10 mouse cellular contexts compared by ENCODE assay signal in the genomic region with DNA sequence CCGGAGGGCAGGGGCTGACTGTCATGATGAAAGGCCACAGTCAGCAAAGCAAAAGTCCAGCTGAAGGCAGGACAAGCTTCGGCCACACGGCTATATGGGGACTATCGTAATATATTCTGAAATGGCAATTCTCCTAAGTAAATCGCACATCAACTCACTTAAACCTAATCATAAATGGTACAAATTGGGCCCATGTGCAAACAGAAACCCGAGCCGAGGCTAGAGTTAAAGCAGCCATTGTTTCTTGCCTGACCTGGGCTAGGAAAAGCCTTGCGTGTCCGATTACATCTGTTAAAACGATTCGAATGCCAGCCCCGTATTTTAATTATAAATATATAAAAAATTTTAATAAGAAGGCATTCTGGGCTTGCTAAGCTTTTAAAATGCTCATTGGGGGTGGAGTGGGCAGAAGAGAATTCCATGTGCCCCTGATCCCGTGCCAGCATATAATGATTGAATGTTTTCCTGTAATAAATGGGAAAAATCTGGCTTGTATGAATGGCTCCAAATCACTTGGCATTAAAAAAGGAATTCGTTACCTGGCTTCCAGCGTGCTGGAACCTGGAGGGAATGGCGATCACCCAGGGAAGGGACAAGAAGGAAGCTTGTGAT.
DNase-seq lines count a peak whose midpoint lies in the region; ATAC-seq lines count a peak whose summit lies in the region.
"Had no signal": no experiment of that assay in that cellular context is flagged by ENCODE, and none has a peak within 500 bp of the region (broad histone marks: within the 10 kb centered on the region; RNA-seq: fewer than 3 reads in every experiment).

No protein-coding gene starts in this region.

- DNase-seq in kidney, postnatal 14 days = no peak
- peak; percentile 31 for DNase-seq in midbrain, embryonic 14.5 days
- DNase-seq in adrenal gland, postnatal 4 days (ENCODE audit: low spot score in 2 of 2) = no peak
- no peak for DNase-seq in right cerebral cortex, adult 18-20 months
- DNase-seq: lung, postnatal 14 days; thymus, adult 2 months had no signal

- no peaks in the 10 kb centered on the region for H3K36me3 ChIP-seq in kidney, embryonic 14.5 days (ENCODE audit: control insufficient read depth, insufficient read depth, low read length)
- H3K36me3 ChIP-seq in embryonic facial prominence, embryonic 12.5 days = no peaks in the 10 kb centered on the region
- H3K36me3 ChIP-seq in hindbrain, embryonic 16.5 days (ENCODE audit: control insufficient read depth, insufficient read depth, low read length) = no peaks in the 10 kb centered on the region
- no peaks in the 10 kb centered on the region for H3K36me3 ChIP-seq in midbrain, embryonic 14.5 days (ENCODE audit: control insufficient read depth, insufficient read depth, low read length)

- H3K9ac ChIP-seq in kidney, embryonic 14.5 days (ENCODE audit: low read depth, low read length) = no peak overlapping the region
- H3K9ac ChIP-seq in embryonic facial prominence, embryonic 12.5 days = no peak overlapping the region
- H3K9ac ChIP-seq in hindbrain, embryonic 16.5 days (ENCODE audit: low read depth, low read length) = no peak overlapping the region
- peak overlapping the region; percentile 20; the same call in 1 of the 2 replicates for H3K9ac ChIP-seq in midbrain, embryonic 14.5 days (replicated peaks; ENCODE audit: low read length)

- H3K4me2 ChIP-seq in kidney, embryonic 14.5 days (replicated peaks; ENCODE audit: low read depth, low read length) = no peak overlapping the region
- peak overlapping the region; percentile 30 for H3K4me2 ChIP-seq in embryonic facial prominence, embryonic 12.5 days (replicated peaks)
- 0 out of 2 replicates have a peak overlapping the region, but pooled peaks have one; percentile 13 for H3K4me2 ChIP-seq in hindbrain, embryonic 16.5 days (ENCODE audit: low read length)
- H3K4me2 ChIP-seq in midbrain, embryonic 14.5 days (ENCODE audit: low read length) = no peak overlapping the region

- WGBS in kidney, embryonic 14.5 days = 61% methylated on average over 16 of the region's 16 CpGs
- WGBS in embryonic facial prominence, embryonic 12.5 days = 15% methylated on average over 16 of the region's 16 CpGs
- WGBS in hindbrain, embryonic 16.5 days = 56% methylated on average over 16 of the region's 16 CpGs
- 66% methylated on average over 16 of the region's 16 CpGs for WGBS in midbrain, embryonic 14.5 days

- H3K4me3 ChIP-seq in kidney, embryonic 14.5 days (ENCODE audit: low read length) = no peak overlapping the region
- H3K4me3 ChIP-seq in embryonic facial prominence, embryonic 12.5 days = no peak overlapping the region
- H3K4me3 ChIP-seq in hindbrain, embryonic 16.5 days (ENCODE audit: low read length) = no peak overlapping the region
- no peak overlapping the region for H3K4me3 ChIP-seq in midbrain, embryonic 14.5 days (replicated peaks; ENCODE audit: low read depth, low read length)

- H3K9me3 ChIP-seq in kidney, embryonic 14.5 days (ENCODE audit: control insufficient read depth, low read length) = no peaks in the 10 kb centered on the region
- H3K9me3 ChIP-seq in embryonic facial prominence, embryonic 12.5 days = no peaks in the 10 kb centered on the region
- H3K9me3 ChIP-seq in hindbrain, embryonic 16.5 days (ENCODE audit: control insufficient read depth, low read length) = no peaks in the 10 kb centered on the region
- no peaks in the 10 kb centered on the region for H3K9me3 ChIP-seq in midbrain, embryonic 14.5 days (ENCODE audit: control insufficient read depth, low read length)

- H3K27me3 ChIP-seq in kidney, embryonic 14.5 days (ENCODE audit: control insufficient read depth, insufficient read depth, low read length) = no peaks in the 10 kb centered on the region
- H3K27me3 ChIP-seq in embryonic facial prominence, embryonic 12.5 days = no peaks in the 10 kb centered on the region
- H3K27me3 ChIP-seq in hindbrain, embryonic 16.5 days (replicated peaks; ENCODE audit: control insufficient read depth, insufficient read depth, low read length) = no peaks in the 10 kb centered on the region
- H3K27me3 ChIP-seq in midbrain, embryonic 14.5 days (ENCODE audit: control insufficient read depth, insufficient read depth, low read length) = no peaks in the 10 kb centered on the region

- peaks cover 18% of the 10 kb centered on the region; the same call in 1 of the 2 replicates for H3K4me1 ChIP-seq in kidney, embryonic 14.5 days (ENCODE audit: control insufficient read depth, insufficient read depth, low read length)
- H3K4me1 ChIP-seq in embryonic facial prominence, embryonic 12.5 days = peaks cover 33% of the 10 kb centered on the region
- H3K4me1 ChIP-seq in hindbrain, embryonic 16.5 days (ENCODE audit: control insufficient read depth, insufficient read depth, low read depth, low read length) = peaks cover 17% of the 10 kb centered on the region
- peaks cover 32% of the 10 kb centered on the region for H3K4me1 ChIP-seq in midbrain, embryonic 14.5 days (ENCODE audit: control insufficient read depth, insufficient read depth, low read length)

- 0 out of 2 replicates have a peak, but pooled peaks have one; percentile 39 for ATAC-seq in kidney, embryonic 14.5 days (ENCODE audit: low FRiP score, low TSS enrichment)
- ATAC-seq in embryonic facial prominence, embryonic 12.5 days (ENCODE audit: insufficient number of reproducible peaks, insufficient read depth, low FRiP score, low TSS enrichment) = no peak
- ATAC-seq in hindbrain, embryonic 16.5 days = no peak
- no peak for ATAC-seq in midbrain, embryonic 14.5 days (ENCODE audit: low FRiP score, low TSS enrichment)
- ATAC-seq: inflammation-experienced regulatory T-cells, adult 6 months had no signal

- peak overlapping the region; percentile 63; the same call in 1 of the 2 replicates for H3K27ac ChIP-seq in kidney, embryonic 14.5 days (ENCODE audit: low read depth, low read length)
- H3K27ac ChIP-seq in embryonic facial prominence, embryonic 12.5 days = peak overlapping the region; percentile 89
- peak overlapping the region; percentile 60 for H3K27ac ChIP-seq in hindbrain, embryonic 16.5 days (ENCODE audit: low read depth, low read length)
- peak overlapping the region; percentile 75 for H3K27ac ChIP-seq in midbrain, embryonic 14.5 days (replicated peaks; ENCODE audit: low read depth, low read length)

Comparison
In these comparisons a context has a peak if more than half of its experiments do, and no peak if none do; other contexts are left out.
1. H3K4me2 ChIP-seq: peak in embryonic facial prominence, embryonic 12.5 days (single experiment) and hindbrain, embryonic 16.5 days (single experiment); none in kidney, embryonic 14.5 days (single experiment) and midbrain, embryonic 14.5 days (single experiment).
2. Peak in every context shown above with its lines, with median percentiles within 50 percentile points of each other: H3K27ac ChIP-seq.